Mouse (Mus musculus) limb, embryonic 14.5 days (tissue): ENCODE results near the gene Prss22. TPM values are rescaled to one million over a fixed set of nuclear protein-coding genes. Genes with fewer than 3 reads are reported as not detected.

Source experiments
- ATAC-seq: fragments of 200-750 bp; cut with Nextera tagmentation; 2 replicates; pipeline ENCODE4 v1.8.0; 2017; ENCODE audit warnings: low read depth, moderate number of reproducible peaks, moderate TSS enrichment; ENCODE audit not compliant: low FRiP score
- DNase-seq: peaks from one replicate; pipeline ENCODE4 v3.0.0-alpha.2; 2015; ENCODE audit warnings: low spot score
- H3K27ac ChIP-seq: fragments of 300-500 bp; sonication (generic); replicated peaks from 2 replicates; pipeline ENCODE4 v1.5.1; 2014; ENCODE audit warnings: low read depth, mild to moderate bottlenecking, low read length, moderate library complexity, mixed read lengths
- H3K27me3 ChIP-seq: fragments of 300-500 bp; sonication (generic); 2 replicates; pipeline ENCODE4 v1.6.1; 2014; ENCODE audit warnings: low read length, mixed read lengths; ENCODE audit not compliant: control insufficient read depth, insufficient read depth
- H3K36me3 ChIP-seq: fragments of 300-500 bp; sonication (generic); 2 replicates; pipeline ENCODE4 v1.6.1; 2014; ENCODE audit warnings: mild to moderate bottlenecking, low read length, moderate library complexity, mixed read lengths; ENCODE audit not compliant: control insufficient read depth, insufficient read depth
- H3K4me1 ChIP-seq: fragments of 300-500 bp; sonication (generic); 2 replicates; pipeline ENCODE4 v1.6.1; 2014; ENCODE audit warnings: antibody characterized with exemption, low read length, mixed read lengths; ENCODE audit not compliant: control insufficient read depth, insufficient read depth
- H3K4me2 ChIP-seq: fragments of 300-500 bp; sonication (generic); replicated peaks from 2 replicates; pipeline ENCODE4 v1.6.1; 2014; ENCODE audit warnings: low read depth, mild to moderate bottlenecking, low read length, moderate library complexity; ENCODE audit not compliant: severe bottlenecking
- H3K4me3 ChIP-seq: fragments of 300-500 bp; sonication (generic); replicated peaks from 2 replicates; pipeline ENCODE4 v1.5.1; 2014; ENCODE audit warnings: low read length
- H3K9ac ChIP-seq: fragments of 300-500 bp; sonication (generic); 2 replicates; pipeline ENCODE4 v1.6.1; 2014; ENCODE audit warnings: mild to moderate bottlenecking, low read depth, low read length, moderate library complexity; ENCODE audit not compliant: severe bottlenecking
- H3K9me3 ChIP-seq: fragments of 300-500 bp; sonication (generic); 2 replicates; pipeline ENCODE4 v1.6.1; 2016; ENCODE audit warnings: low read length; ENCODE audit not compliant: control insufficient read depth
- POLR2A ChIP-seq: fragments of 200-500 bp; IDR thresholded peaks from 2 replicates; pipeline ENCODE4 v1.8.0; 2012; ENCODE audit warnings: inconsistent platforms, mild to moderate bottlenecking, moderate library complexity, borderline replicate concordance; ENCODE audit not compliant: insufficient read depth, insufficient read length; ENCODE audit errors: extremely low read depth
- WGBS: fragments of 180-500 bp; shearing (Covaris S2); extraction: QIAGEN DNeasy Blood & Tissue Kit; methylation state at CpG from one replicate; pipeline ENCODE4 v1.1.7; 2014; 5-methylcytosine and 5-hydroxymethylcytosine counted together
- polyA plus RNA-seq, 2 experiments: library from polyadenylated mRNA; depleted of rRNA in 1 of 2; stranded (reverse) in 1 of 2; unstranded in 1 of 2; fragments of >200 nt; fragmentation: Nextera tagmentation in 1 of 2; extraction: Ambion mirVana in 1 of 2; gene quantifications; 2 replicates each; pipeline versions ENCODE4 v1.2.1 to v1.2.3; 2012 to 2014

Prss22 gene
- polyA plus RNA-seq, 2 experiments, result 0.51 to 0.54 TPM

DNA sequence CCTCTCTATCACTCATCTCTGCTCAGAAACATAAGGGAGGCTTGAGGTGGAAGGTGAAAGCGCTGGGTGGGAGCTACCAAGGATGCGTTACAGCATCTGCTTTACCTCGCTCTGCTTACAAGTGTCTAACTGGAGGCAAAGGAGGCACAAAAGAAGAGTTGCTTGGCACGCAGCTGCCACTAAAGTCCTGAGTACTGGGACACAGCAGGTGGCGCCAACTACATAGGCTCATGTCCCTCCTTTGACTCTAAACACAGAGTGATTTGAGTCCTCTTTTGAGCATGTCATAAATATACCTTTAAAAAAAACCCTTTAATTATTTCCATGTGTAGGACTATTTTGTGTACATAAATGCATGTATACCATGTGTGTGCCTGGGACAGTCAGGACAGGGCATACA is 11.7 kb upstream of the Prss22 start:
- Histone ChIP-seq H3K4me3 (no peak overlapping the region), H3K27me3 (no peaks in the 10 kb centered on the region), H3K9me3 (no peaks in the 10 kb centered on the region), H3K27ac (no peak overlapping the region), H3K36me3 (no peaks in the 10 kb centered on the region), H3K9ac (no peak overlapping the region), H3K4me2 (no peak overlapping the region), H3K4me1 (no peaks in the 10 kb centered on the region)
- TF ChIP-seq POLR2A, result no peak
- 48% methylated on average over 5 of the region's 5 CpGs for WGBS
- DNase-seq (no peak), ATAC-seq (no peak)

- H3K27me3 ChIP-seq, result no peaks in the 10 kb centered on the region
- no peak overlapping the region for H3K27ac ChIP-seq
- no peaks in the 10 kb centered on the region for H3K9me3 ChIP-seq
- 68% methylated on average over 4 of the region's 4 CpGs for WGBS
- no peak for ATAC-seq
- no peak overlapping the region for H3K4me2 ChIP-seq
- TF ChIP-seq POLR2A, result no peak
- H3K4me1 ChIP-seq, result no peaks in the 10 kb centered on the region
- no peak overlapping the region for H3K9ac ChIP-seq
- H3K36me3 ChIP-seq, result no peaks in the 10 kb centered on the region
- no peak for DNase-seq
- H3K4me3 ChIP-seq, result no peak overlapping the region
These were observed 10.2 kb upstream of the Prss22 start for GRCm38 (mm10) chr17:24008105-24008504.

DNA sequence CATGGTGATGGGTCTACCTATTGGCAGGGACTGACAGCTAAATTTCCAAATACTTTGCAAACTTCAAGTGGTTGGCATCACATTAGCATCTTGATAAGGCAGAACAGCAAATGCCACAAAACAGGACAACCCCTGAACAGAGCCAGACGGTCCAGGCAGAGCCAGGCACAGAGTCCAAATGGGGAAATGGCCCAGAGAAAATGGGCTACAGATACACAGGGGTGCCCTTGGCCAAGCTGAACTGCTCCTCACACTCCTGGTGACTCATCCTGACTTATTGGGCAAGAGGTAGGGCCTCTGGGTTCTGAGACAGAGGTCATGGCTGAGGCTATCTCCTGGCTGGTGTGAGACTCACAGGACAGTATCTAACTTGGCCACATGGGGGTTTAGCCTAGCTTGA is 9.5 kb upstream of the Prss22 start:
- 71% methylated on average over 1 of the region's 1 CpGs for WGBS
- H3K36me3 ChIP-seq, result no peaks in the 10 kb centered on the region
- no peaks in the 10 kb centered on the region for H3K9me3 ChIP-seq
- no peak overlapping the region for H3K4me3 ChIP-seq
- H3K27me3 ChIP-seq, result no peaks in the 10 kb centered on the region
- TF ChIP-seq POLR2A, result no peak
- no peak overlapping the region for H3K4me2 ChIP-seq
- no peak overlapping the region for H3K9ac ChIP-seq
- H3K27ac ChIP-seq, result no peak overlapping the region
- H3K4me1 ChIP-seq, result no peaks in the 10 kb centered on the region
- no peak for ATAC-seq
- DNase-seq, result no peak

GRCm38 (mm10) chr17:24006930-24007329 is 9.0 kb upstream of the Prss22 start:
- no peak for ATAC-seq
- DNase-seq, result no peak

GRCm38 (mm10) chr17:24005049-24005448 is 7.1 kb upstream of the Prss22 start:
- WGBS, result 98% methylated on average over 3 of the region's 3 CpGs
- Histone ChIP-seq H3K27me3 (no peaks in the 10 kb centered on the region), H3K27ac (no peak overlapping the region), H3K4me1 (no peaks in the 10 kb centered on the region), H3K36me3 (no peaks in the 10 kb centered on the region), H3K9ac (no peak overlapping the region), H3K4me3 (no peak overlapping the region), H3K4me2 (no peak overlapping the region), H3K9me3 (no peaks in the 10 kb centered on the region)
- DNase-seq, result no peak
- ATAC-seq, result no peak
- no peak for TF ChIP-seq POLR2A

More at GRCm38 (mm10) chr17:24006930-24007329, 9.0 kb upstream of the Prss22 start:
- H3K27me3 ChIP-seq, result no peaks in the 10 kb centered on the region
- no peaks in the 10 kb centered on the region for H3K9me3 ChIP-seq
- WGBS, result 49% methylated on average over 2 of the region's 2 CpGs
- no peak overlapping the region for H3K4me3 ChIP-seq
- H3K36me3 ChIP-seq, result no peaks in the 10 kb centered on the region
- no peak overlapping the region for H3K9ac ChIP-seq
- H3K27ac ChIP-seq, result no peak overlapping the region
- H3K4me1 ChIP-seq, result no peaks in the 10 kb centered on the region
- TF ChIP-seq POLR2A, result no peak
- no peak overlapping the region for H3K4me2 ChIP-seq
